Mouse (Mus musculus): ENCODE measurements around the gene Krtap5-4. TPM values are rescaled to one million over a fixed set of nuclear protein-coding genes. Genes with fewer than 3 reads are reported as not detected.

Gene Krtap5-4
- polyA plus RNA-seq, 1 experiment: not detected

- no peak overlapping the region for H3K4me3 ChIP-seq (replicated peaks; ENCODE audit: extremely low read depth, low read depth, low read length)
- peaks cover under 1% of the 10 kb centered on the region; the same call in 1 of the 2 replicates for H3K4me1 ChIP-seq (ENCODE audit: control insufficient read depth, insufficient read depth, low read length)
- 58% methylated on average over 10 of the region's 10 CpGs for WGBS
- TF ChIP-seq CTCF (IDR thresholded peaks at IDR 0.05; ENCODE audit: insufficient read depth, low read length) (no peak), POLR2A (IDR thresholded peaks at IDR 0.05; ENCODE audit: borderline replicate concordance, extremely low read depth, low read depth, low read length) (no peak)
- no peak for DNase-seq
Observed at GRCm38 (mm10) chr7:142340269-142340970, 37.1 kb downstream of the Krtap5-4 start.

GRCm38 (mm10) chr7:142341564-142342246, 38.4 kb downstream of the Krtap5-4 start:
- TF ChIP-seq CTCF (IDR thresholded peaks at IDR 0.05; ENCODE audit: insufficient read depth, low read length) (no peak), POLR2A (IDR thresholded peaks at IDR 0.05; ENCODE audit: borderline replicate concordance, extremely low read depth, low read depth, low read length) (no peak)
- 54% methylated on average over 10 of the region's 10 CpGs for WGBS
- H3K4me1 ChIP-seq (ENCODE audit: control insufficient read depth, insufficient read depth, low read length): peaks cover 2% of the 10 kb centered on the region
- H3K4me3 ChIP-seq (replicated peaks; ENCODE audit: extremely low read depth, low read depth, low read length): no peak overlapping the region
- no peak for DNase-seq

- no peak for DNase-seq
- WGBS: 50% methylated on average over 3 of the region's 3 CpGs
- Histone ChIP-seq H3K4me1 (ENCODE audit: control insufficient read depth, insufficient read depth, low read length) (peaks cover 2% of the 10 kb centered on the region), H3K4me3 (replicated peaks; ENCODE audit: extremely low read depth, low read depth, low read length) (no peak overlapping the region)
- TF ChIP-seq CTCF (IDR thresholded peaks at IDR 0.05; ENCODE audit: insufficient read depth, low read length) (no peak), POLR2A (IDR thresholded peaks at IDR 0.05; ENCODE audit: borderline replicate concordance, extremely low read depth, low read depth, low read length) (no peak)
Observed at GRCm38 (mm10) chr7:142342247-142342640, 38.9 kb downstream of the Krtap5-4 start.

DNA sequence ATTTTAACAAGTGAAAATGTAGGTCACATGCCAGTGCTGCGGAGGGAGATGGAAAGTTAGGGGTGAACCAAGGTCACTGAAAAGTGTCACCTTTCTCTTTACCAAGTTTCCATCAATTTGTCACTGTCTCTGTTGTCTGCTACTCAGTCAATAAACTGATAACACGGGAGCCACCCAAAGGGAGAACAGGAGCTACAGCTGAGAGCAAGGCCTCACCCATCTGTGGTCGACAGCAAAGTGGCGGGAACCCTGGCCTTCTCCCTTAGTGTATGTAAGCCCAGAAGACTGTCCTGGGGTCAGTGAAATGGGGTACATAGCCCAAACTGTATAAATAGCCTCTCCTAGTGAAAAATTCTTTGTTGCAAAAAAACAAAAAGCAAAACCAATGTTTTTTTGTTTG, 44.2 kb downstream of the Krtap5-4 start:
- TF ChIP-seq POLR2A (IDR thresholded peaks at IDR 0.05; ENCODE audit: borderline replicate concordance, extremely low read depth, low read depth, low read length): no peak
- TF ChIP-seq CTCF (IDR thresholded peaks at IDR 0.05; ENCODE audit: insufficient read depth, low read length): no peak
- H3K4me1 ChIP-seq (ENCODE audit: control insufficient read depth, insufficient read depth, low read length): peaks cover 2% of the 10 kb centered on the region
- no peak overlapping the region for H3K4me3 ChIP-seq (replicated peaks; ENCODE audit: extremely low read depth, low read depth, low read length)
- DNase-seq: no peak
- WGBS: 67% methylated on average over 4 of the region's 4 CpGs

GRCm38 (mm10) chr7:142349308-142349961, 46.1 kb downstream of the Krtap5-4 start:
- no peak for DNase-seq
- WGBS: 40% methylated on average over 9 of the region's 9 CpGs
- TF ChIP-seq CTCF (IDR thresholded peaks at IDR 0.05; ENCODE audit: insufficient read depth, low read length): no peak
- no peak for TF ChIP-seq POLR2A (IDR thresholded peaks at IDR 0.05; ENCODE audit: borderline replicate concordance, extremely low read depth, low read depth, low read length)
- H3K4me1 ChIP-seq (ENCODE audit: control insufficient read depth, insufficient read depth, low read length): peaks cover 2% of the 10 kb centered on the region
- no peak overlapping the region for H3K4me3 ChIP-seq (replicated peaks; ENCODE audit: extremely low read depth, low read depth, low read length)

GRCm38 (mm10) chr7:142351569-142351968, 48.2 kb downstream of the Krtap5-4 start:
- Histone ChIP-seq H3K4me3 (replicated peaks; ENCODE audit: extremely low read depth, low read depth, low read length) (no peak overlapping the region), H3K4me1 (ENCODE audit: control insufficient read depth, insufficient read depth, low read length) (no peaks in the 10 kb centered on the region; the same call in 1 of the 2 replicates)
- WGBS: 56% methylated on average over 5 of the region's 5 CpGs
- DNase-seq: no peak
- no peak for TF ChIP-seq CTCF (IDR thresholded peaks at IDR 0.05; ENCODE audit: insufficient read depth, low read length)
- no peak for TF ChIP-seq POLR2A (IDR thresholded peaks at IDR 0.05; ENCODE audit: borderline replicate concordance, extremely low read depth, low read depth, low read length)

DNA sequence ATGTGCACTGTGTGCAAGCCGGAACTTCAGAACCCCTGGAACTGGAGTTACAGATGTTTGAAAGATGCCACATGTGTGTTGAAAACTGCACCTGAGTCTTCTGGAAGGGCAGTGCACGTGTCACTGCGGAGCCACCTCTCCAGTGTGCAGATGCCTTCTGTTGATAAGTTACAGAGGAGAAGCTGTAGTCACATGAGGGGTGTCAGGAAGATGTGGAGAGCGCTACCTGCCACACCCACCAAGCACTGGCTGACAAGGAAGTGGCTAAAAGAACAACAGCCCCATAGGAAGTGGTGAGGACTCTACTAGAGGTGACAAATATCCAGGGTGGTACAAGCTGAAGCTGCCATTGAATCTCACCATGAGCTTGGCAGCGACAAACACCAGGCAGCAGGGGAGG, 50.5 kb downstream of the Krtap5-4 start:
- no peak for TF ChIP-seq CTCF (IDR thresholded peaks at IDR 0.05; ENCODE audit: insufficient read depth, low read length)
- TF ChIP-seq POLR2A (IDR thresholded peaks at IDR 0.05; ENCODE audit: borderline replicate concordance, extremely low read depth, low read depth, low read length): no peak
- Histone ChIP-seq H3K4me3 (replicated peaks; ENCODE audit: extremely low read depth, low read depth, low read length) (no peak overlapping the region), H3K4me1 (ENCODE audit: control insufficient read depth, insufficient read depth, low read length) (no peaks in the 10 kb centered on the region; the same call in 1 of the 2 replicates)
- 42% methylated on average over 5 of the region's 5 CpGs for WGBS
- no peak for DNase-seq

Other genes with a start within 250 kb of the Krtap5-4 start
- 40.6 and 54.0 TPM in 2 replicates for gene Mob2, start 242.5 kb upstream of the Krtap5-4 start, polyA plus RNA-seq (2012; rRNA removed)
- gene Dusp8, start 207.7 kb upstream of the Krtap5-4 start, polyA plus RNA-seq (2012; rRNA removed): 30.1 and 33.3 TPM in 2 replicates
- gene Gm45618, start 182.8 kb upstream of the Krtap5-4 start, polyA plus RNA-seq (2012; rRNA removed): not detected in 2 replicates
- not detected in 2 replicates for gene Gm39115, start 167.5 kb upstream of the Krtap5-4 start, polyA plus RNA-seq (2012; rRNA removed)
- not detected in 2 replicates for gene Gm45337, start 158.9 kb upstream of the Krtap5-4 start, polyA plus RNA-seq (2012; rRNA removed)
- gene Gm29735, start 146.4 kb upstream of the Krtap5-4 start, polyA plus RNA-seq (2012; rRNA removed): not detected in 2 replicates
- gene Gm4553, start 137.8 kb upstream of the Krtap5-4 start, polyA plus RNA-seq (2012; rRNA removed): not detected in 2 replicates
- gene Krtap5-2, start 127.5 kb upstream of the Krtap5-4 start, polyA plus RNA-seq (2012; rRNA removed): not detected in 2 replicates
- gene Gm10153, start 113.2 kb upstream of the Krtap5-4 start, polyA plus RNA-seq (2012; rRNA removed): not detected in 2 replicates
- not detected in 2 replicates for gene Krtap5-3, start 102.2 kb upstream of the Krtap5-4 start, polyA plus RNA-seq (2012; rRNA removed)
- not detected in 2 replicates for gene Gm7579, start 91.7 kb upstream of the Krtap5-4 start, polyA plus RNA-seq (2012; rRNA removed)
- gene Krtap5-5, start 73.6 kb upstream of the Krtap5-4 start, polyA plus RNA-seq (2012; rRNA removed): 0.28 and 0.30 TPM in 2 replicates
- gene Gm40460, start 62.5 kb upstream of the Krtap5-4 start, polyA plus RNA-seq (2012; rRNA removed): not detected in 2 replicates
- gene Gm2431, start 45.2 kb upstream of the Krtap5-4 start, polyA plus RNA-seq (2012; rRNA removed): not detected in 2 replicates
- not detected in 2 replicates for gene Gm4559, start 29.2 kb upstream of the Krtap5-4 start, polyA plus RNA-seq (2012; rRNA removed)
- gene Krtap5-1, start 6.4 kb upstream of the Krtap5-4 start, polyA plus RNA-seq (2012; rRNA removed): not detected in 2 replicates
- gene Ifitm10, start 70.2 kb downstream of the Krtap5-4 start, polyA plus RNA-seq (2012; rRNA removed): 48.5 and 49.1 TPM in 2 replicates
- 0.24 TPM in 1 of 2 replicates, not detected in the other for gene Gm49369, start 79.1 kb downstream of the Krtap5-4 start, polyA plus RNA-seq (2012; rRNA removed)
- gene Ctsd, start 84.5 kb downstream of the Krtap5-4 start, polyA plus RNA-seq (2012; rRNA removed): 689 and 921 TPM in 2 replicates
- gene Syt8, start 131.3 kb downstream of the Krtap5-4 start, polyA plus RNA-seq (2012; rRNA removed): 0.19 and 8.6 TPM in 2 replicates
- 3.1 and 223 TPM in 2 replicates for gene Tnni2, start 138.3 kb downstream of the Krtap5-4 start, polyA plus RNA-seq (2012; rRNA removed)
- 131 and 188 TPM in 2 replicates for gene Lsp1, start 157.3 kb downstream of the Krtap5-4 start, polyA plus RNA-seq (2012; rRNA removed)
- 4.1 and 64.7 TPM in 2 replicates for gene Tnnt3, start 195.3 kb downstream of the Krtap5-4 start, polyA plus RNA-seq (2012; rRNA removed)
- gene Mrpl23, start 229.1 kb downstream of the Krtap5-4 start, polyA plus RNA-seq (2012; rRNA removed): 8.0 and 10.3 TPM in 2 replicates